Mouse (Mus musculus) limb, embryonic 14.5 days (tissue): ENCODE measurements around the gene Zscan2. TPM values are rescaled to one million over a fixed set of nuclear protein-coding genes. Genes with fewer than 3 reads are reported as not detected.
A peak's percentile ranks its signal among the peaks of the same experiment; 100 is the strongest.

ENCODE experiments used
- ATAC-seq: fragments of 200-750 bp; cut with Nextera tagmentation; 2 replicates; pipeline ENCODE4 v1.8.0; 2017; ENCODE audit warnings: low read depth, moderate number of reproducible peaks, moderate TSS enrichment; ENCODE audit not compliant: low FRiP score
- DNase-seq: peaks from one replicate; pipeline ENCODE4 v3.0.0-alpha.2; 2015; ENCODE audit warnings: low spot score
- H3K27ac ChIP-seq: fragments of 300-500 bp; sonication (generic); replicated peaks from 2 replicates; pipeline ENCODE4 v1.5.1; 2014; ENCODE audit warnings: low read depth, mild to moderate bottlenecking, low read length, moderate library complexity, mixed read lengths
- H3K27me3 ChIP-seq: fragments of 300-500 bp; sonication (generic); 2 replicates; pipeline ENCODE4 v1.6.1; 2014; ENCODE audit warnings: low read length, mixed read lengths; ENCODE audit not compliant: control insufficient read depth, insufficient read depth
- H3K36me3 ChIP-seq: fragments of 300-500 bp; sonication (generic); 2 replicates; pipeline ENCODE4 v1.6.1; 2014; ENCODE audit warnings: mild to moderate bottlenecking, low read length, moderate library complexity, mixed read lengths; ENCODE audit not compliant: control insufficient read depth, insufficient read depth
- H3K4me1 ChIP-seq: fragments of 300-500 bp; sonication (generic); 2 replicates; pipeline ENCODE4 v1.6.1; 2014; ENCODE audit warnings: antibody characterized with exemption, low read length, mixed read lengths; ENCODE audit not compliant: control insufficient read depth, insufficient read depth
- H3K4me2 ChIP-seq: fragments of 300-500 bp; sonication (generic); replicated peaks from 2 replicates; pipeline ENCODE4 v1.6.1; 2014; ENCODE audit warnings: low read depth, mild to moderate bottlenecking, low read length, moderate library complexity; ENCODE audit not compliant: severe bottlenecking
- H3K4me3 ChIP-seq: fragments of 300-500 bp; sonication (generic); replicated peaks from 2 replicates; pipeline ENCODE4 v1.5.1; 2014; ENCODE audit warnings: low read length
- H3K9ac ChIP-seq: fragments of 300-500 bp; sonication (generic); 2 replicates; pipeline ENCODE4 v1.6.1; 2014; ENCODE audit warnings: mild to moderate bottlenecking, low read depth, low read length, moderate library complexity; ENCODE audit not compliant: severe bottlenecking
- H3K9me3 ChIP-seq: fragments of 300-500 bp; sonication (generic); 2 replicates; pipeline ENCODE4 v1.6.1; 2016; ENCODE audit warnings: low read length; ENCODE audit not compliant: control insufficient read depth
- POLR2A ChIP-seq: fragments of 200-500 bp; IDR thresholded peaks from 2 replicates; pipeline ENCODE4 v1.8.0; 2012; ENCODE audit warnings: inconsistent platforms, mild to moderate bottlenecking, moderate library complexity, borderline replicate concordance; ENCODE audit not compliant: insufficient read depth, insufficient read length; ENCODE audit errors: extremely low read depth
- WGBS: fragments of 180-500 bp; shearing (Covaris S2); extraction: QIAGEN DNeasy Blood & Tissue Kit; methylation state at CpG from one replicate; pipeline ENCODE4 v1.1.7; 2014; 5-methylcytosine and 5-hydroxymethylcytosine counted together
- polyA plus RNA-seq, 2 experiments: library from polyadenylated mRNA; depleted of rRNA in 1 of 2; stranded (reverse) in 1 of 2; unstranded in 1 of 2; fragments of >200 nt; fragmentation: Nextera tagmentation in 1 of 2; extraction: Ambion mirVana in 1 of 2; gene quantifications; 2 replicates each; pipeline versions ENCODE4 v1.2.1 to v1.2.3; 2012 to 2014

Zscan2 gene
- polyA plus RNA-seq, 2 experiments: 2.7 to 19.8 TPM

DNA sequence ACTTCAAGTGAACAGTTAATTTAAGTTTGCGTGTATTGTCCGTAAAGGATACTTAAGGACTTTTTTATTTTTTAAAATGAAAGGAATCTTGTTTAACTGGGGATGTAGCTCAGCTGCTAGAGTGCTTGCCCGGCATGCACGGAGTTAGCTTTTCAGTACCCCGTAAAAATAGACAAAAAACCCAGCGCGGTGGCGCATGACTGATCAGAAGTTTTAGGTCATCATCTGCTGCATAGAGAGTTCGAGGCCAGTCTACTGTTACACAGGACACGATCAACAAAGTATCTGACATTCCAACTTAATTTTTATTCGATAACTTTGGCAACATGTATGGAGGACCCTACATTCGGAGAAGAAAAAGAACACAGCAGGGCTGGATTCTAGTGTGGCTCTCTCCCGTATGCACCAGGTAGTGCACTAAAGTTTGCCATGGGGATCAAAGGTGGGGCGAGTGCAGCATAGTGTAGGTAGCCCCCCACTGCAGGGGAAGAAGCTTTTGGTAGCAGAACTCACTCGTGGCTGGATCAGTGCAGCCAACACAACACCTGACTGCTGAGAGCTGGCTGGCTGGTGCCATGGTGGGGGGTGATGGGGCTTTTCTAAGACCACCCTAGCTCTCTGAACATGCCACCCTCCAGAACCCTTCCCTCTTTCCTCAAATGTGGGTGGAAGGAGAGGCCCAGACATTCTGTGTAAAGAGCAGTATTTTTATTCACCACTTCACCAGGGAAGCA, 41.0 kb downstream of the Zscan2 start:
- TF ChIP-seq POLR2A: no peak
- 28% methylated on average over 15 of the region's 15 CpGs for WGBS
- Histone ChIP-seq H3K4me1 (peaks cover 13% of the 10 kb centered on the region), H3K27me3 (no peaks in the 10 kb centered on the region), H3K9ac (peak overlapping the region; percentile 71), H3K27ac (peak overlapping the region; percentile 55; the same call in 1 of the 2 replicates), H3K4me3 (peak overlapping the region; percentile 78), H3K4me2 (peak overlapping the region; percentile 74), H3K36me3 (peaks cover 18% of the 10 kb centered on the region), H3K9me3 (no peaks in the 10 kb centered on the region)
- DNase-seq (no peak), ATAC-seq (0 out of 2 replicates have a peak, but pooled peaks have one; percentile 13)

DNA sequence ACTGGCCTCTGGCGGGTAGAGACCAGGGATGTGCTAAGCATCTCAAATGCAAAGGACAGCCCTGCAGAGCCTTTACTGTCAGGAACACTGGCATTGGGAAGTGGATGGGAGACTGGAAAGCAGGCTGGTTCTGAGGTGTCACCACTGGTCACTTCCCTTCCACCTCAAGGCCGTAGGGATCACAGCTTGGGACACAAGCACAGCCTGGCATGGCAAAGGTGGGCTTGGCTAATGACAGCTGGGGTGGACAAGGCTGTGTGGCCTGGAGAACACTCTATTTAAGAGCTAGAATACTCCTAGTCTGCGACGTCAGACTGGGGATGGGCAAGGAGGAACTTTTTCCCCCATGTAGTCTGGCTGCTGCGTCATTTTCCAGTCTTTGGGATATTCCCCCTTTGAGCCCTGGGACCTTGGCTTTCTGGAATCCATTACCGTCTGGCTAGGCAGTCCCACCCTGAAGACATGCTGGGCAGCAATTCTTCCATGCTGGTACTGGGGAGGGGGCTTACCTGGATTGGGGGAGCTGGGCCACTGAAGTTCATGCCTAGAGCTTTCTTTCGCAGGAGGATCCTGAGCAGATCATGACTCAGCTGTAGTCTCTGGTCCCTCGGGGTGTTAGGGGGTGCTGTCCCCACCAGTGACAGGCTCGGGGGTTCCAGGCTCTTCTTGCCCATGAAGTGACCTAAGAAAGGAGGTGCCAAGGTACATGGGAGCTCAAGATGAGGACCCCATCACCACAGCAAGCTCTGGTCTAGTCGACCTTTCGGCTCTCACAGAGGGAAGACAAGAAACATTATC, 43.1 kb downstream of the Zscan2 start:
- ATAC-seq (no peak), DNase-seq (no peak)
- Histone ChIP-seq H3K27me3 (no peaks in the 10 kb centered on the region), H3K36me3 (peaks cover 13% of the 10 kb centered on the region; the same call in 1 of the 2 replicates), H3K4me3 (peak overlapping the region; percentile 44; the same call in 1 of the 2 replicates), H3K27ac (no peak overlapping the region), H3K9me3 (no peaks in the 10 kb centered on the region), H3K9ac (peak overlapping the region; percentile 62; the same call in 1 of the 2 replicates), H3K4me1 (peaks cover 13% of the 10 kb centered on the region), H3K4me2 (peak overlapping the region; percentile 96; the same call in 1 of the 2 replicates)
- TF ChIP-seq POLR2A: no peak
- WGBS: 84% methylated on average over 11 of the region's 11 CpGs

DNA sequence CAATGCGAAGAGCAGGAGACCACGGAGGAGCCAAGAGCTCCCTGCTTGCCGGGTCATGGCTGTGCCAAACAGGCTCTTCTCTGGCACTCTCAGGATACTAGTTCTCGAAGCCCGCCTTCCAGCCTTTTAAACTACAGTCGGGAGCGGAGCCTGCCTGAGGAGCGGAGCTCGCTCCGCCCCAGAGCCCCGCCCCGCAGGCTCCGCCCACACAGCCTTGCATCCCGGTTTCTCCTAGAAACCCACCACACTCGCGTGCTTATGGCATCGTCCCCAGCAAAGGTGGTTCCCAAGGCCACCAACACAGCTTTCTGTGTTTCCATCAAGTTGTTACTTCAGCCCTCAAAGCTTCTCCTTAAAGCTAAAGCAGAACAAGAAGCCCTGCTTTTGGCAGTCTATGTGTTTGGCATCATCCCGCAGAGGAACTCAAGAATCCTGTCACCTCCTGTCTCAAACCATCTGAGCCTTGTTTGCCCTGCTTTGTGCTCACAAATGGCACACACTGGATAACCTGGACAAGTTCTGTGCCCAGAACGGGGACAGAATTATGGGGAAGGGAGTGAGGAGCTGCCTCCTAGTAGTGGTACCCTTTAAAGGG, 44.3 kb downstream of the Zscan2 start, which contains the start of gene Nmb:
Nmb (minus strand) TSS at position 156 of the 595 bp plus-strand sequence.
- ATAC-seq: peak; percentile 69
- Histone ChIP-seq H3K27me3 (no peaks in the 10 kb centered on the region), H3K9me3 (no peaks in the 10 kb centered on the region), H3K4me2 (peak within 1 kb of the TSS; percentile 96), H3K36me3 (peaks cover 22% of the 10 kb centered on the region), H3K9ac (peak within 1 kb of the TSS; percentile 62), H3K4me1 (peaks cover 13% of the 10 kb centered on the region), H3K27ac (no peak within 1 kb of the TSS), H3K4me3 (peak within 1 kb of the TSS; percentile 44)
- peak; percentile 75 for DNase-seq
- TF ChIP-seq POLR2A: 0 out of 2 replicates have a peak, but pooled peaks have one; percentile 36
- WGBS: 3% methylated on average over 18 of the region's 19 CpGs

DNA sequence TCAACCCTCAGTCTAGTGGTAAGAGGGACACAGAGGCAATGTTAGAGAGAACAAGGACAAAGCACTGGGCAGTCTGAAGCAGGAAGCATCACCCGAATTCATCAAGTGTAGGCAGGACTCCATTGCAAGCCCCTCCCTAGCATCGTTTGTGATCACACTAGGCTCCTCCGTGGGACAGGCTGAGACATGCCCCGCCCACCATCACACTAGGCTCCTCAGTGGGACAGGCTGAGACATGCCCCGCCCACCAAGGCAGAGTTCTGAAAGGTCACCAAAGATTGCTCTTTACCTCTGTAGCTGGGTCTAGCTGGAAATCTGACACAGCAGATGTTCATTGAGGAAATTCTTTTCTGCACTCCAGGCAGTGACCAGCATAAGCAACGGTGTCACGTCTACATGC, 50.3 kb downstream of the Zscan2 start:
- no peak overlapping the region for H3K9ac ChIP-seq
- no peaks in the 10 kb centered on the region for H3K27me3 ChIP-seq
- no peaks in the 10 kb centered on the region for H3K4me1 ChIP-seq
- H3K4me2 ChIP-seq: no peak overlapping the region
- ATAC-seq: no peak
- H3K9me3 ChIP-seq: no peaks in the 10 kb centered on the region
- WGBS: 77% methylated on average over 7 of the region's 7 CpGs
- H3K4me3 ChIP-seq: no peak overlapping the region
- H3K36me3 ChIP-seq: peaks cover 71% of the 10 kb centered on the region
- no peak for DNase-seq
- H3K27ac ChIP-seq: no peak overlapping the region
- TF ChIP-seq POLR2A: no peak

DNA sequence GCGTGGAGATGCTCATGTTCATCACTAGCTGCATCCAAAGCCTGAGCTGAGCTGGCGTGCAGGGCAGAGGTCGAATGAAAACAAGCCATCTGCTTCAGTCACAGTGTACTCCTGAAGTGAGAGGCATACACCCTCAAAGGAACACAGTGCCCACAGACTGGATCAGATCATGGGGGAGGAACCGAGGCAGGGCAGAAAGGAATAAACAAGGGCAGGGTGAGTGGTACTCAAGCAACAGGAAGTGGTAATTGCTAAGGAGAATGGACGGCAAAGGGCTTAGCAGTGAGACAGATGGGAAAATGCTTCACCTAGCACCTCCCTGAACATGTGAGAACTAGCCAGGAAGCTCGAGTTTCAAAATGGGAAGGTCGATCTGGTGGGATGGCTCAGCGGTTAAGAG, 51.8 kb downstream of the Zscan2 start:
- WGBS: 77% methylated on average over 8 of the region's 8 CpGs
- peaks cover 78% of the 10 kb centered on the region for H3K36me3 ChIP-seq
- DNase-seq (no peak), ATAC-seq (no peak)
- H3K27me3 ChIP-seq: no peaks in the 10 kb centered on the region
- no peak for TF ChIP-seq POLR2A
- no peaks in the 10 kb centered on the region for H3K4me1 ChIP-seq
- no peak overlapping the region for H3K4me2 ChIP-seq
- no peak overlapping the region for H3K27ac ChIP-seq
- H3K4me3 ChIP-seq: no peak overlapping the region
- no peaks in the 10 kb centered on the region for H3K9me3 ChIP-seq
- H3K9ac ChIP-seq: no peak overlapping the region
